Mouse (Mus musculus) T-cell, adult 2 months (primary cell): ENCODE measurements at regions not wholly inside any gene's neighbourhood (a gene's known extent, or its start where the extent isn't known, plus 50 kb on each side); places are given as distances from the start of the nearest gene placed in this dataset.

Experiments
- DNase-seq: peaks from one replicate; pipeline ENCODE4 v3.0.0; 2022; ENCODE audit warnings: low spot score

- DNase-seq = no peak
These were observed 294.7 kb downstream of the Irs2 start for GRCm38 (mm10) chr8:10713515-10714042.

GRCm38 (mm10) chr8:10712118-10712689 lies 296.1 kb downstream of the Irs2 start:
- no peak for DNase-seq

- no peak for DNase-seq
These were observed 296.8 kb downstream of the Irs2 start for GRCm38 (mm10) chr8:10711474-10711873.

GRCm38 (mm10) chr8:10708509-10708908 lies 299.7 kb downstream of the Irs2 start:
- DNase-seq = no peak

GRCm38 (mm10) chr8:10707122-10707521 lies 301.1 kb downstream of the Irs2 start:
- no peak for DNase-seq

GRCm38 (mm10) chr8:10705909-10706308 lies 302.3 kb downstream of the Irs2 start:
- no peak for DNase-seq

- no peak for DNase-seq
These were observed 305.5 kb downstream of the Irs2 start for GRCm38 (mm10) chr8:10702755-10703154.

GRCm38 (mm10) chr8:10702248-10702647 lies 306.0 kb downstream of the Irs2 start:
- no peak for DNase-seq

- no peak for DNase-seq
These were observed 306.6 kb downstream of the Irs2 start for GRCm38 (mm10) chr8:10701648-10702061.

- DNase-seq = no peak
These were observed 307.0 kb downstream of the Irs2 start for GRCm38 (mm10) chr8:10701226-10701625.

- DNase-seq = no peak
These were observed 308.6 kb downstream of the Irs2 start for GRCm38 (mm10) chr8:10699669-10700068.

GRCm38 (mm10) chr8:10695181-10695580 lies 313.1 kb downstream of the Irs2 start:
- no peak for DNase-seq

GRCm38 (mm10) chr8:10690659-10691058 lies 317.6 kb downstream of the Irs2 start:
- no peak for DNase-seq

GRCm38 (mm10) chr8:10689881-10690280 lies 318.4 kb downstream of the Irs2 start:
- DNase-seq = no peak

GRCm38 (mm10) chr8:10687867-10688561 lies 320.2 kb downstream of the Irs2 start:
- DNase-seq = no peak
